Mouse (Mus musculus) layer of hippocampus, adult 11-12 months (tissue): ENCODE data around the gene Psmb10.
"Not testable (repeated sequence)": the region's sequence is repeated elsewhere in the genome, so short reads cannot be mapped to it uniquely, and the experiment has no call there.

ENCODE experiments used
- DNase-seq: peaks from one replicate; pipeline ENCODE4 v3.0.0; 2022; ENCODE audit warnings: low spot score

Gene Psmb10

DNA sequence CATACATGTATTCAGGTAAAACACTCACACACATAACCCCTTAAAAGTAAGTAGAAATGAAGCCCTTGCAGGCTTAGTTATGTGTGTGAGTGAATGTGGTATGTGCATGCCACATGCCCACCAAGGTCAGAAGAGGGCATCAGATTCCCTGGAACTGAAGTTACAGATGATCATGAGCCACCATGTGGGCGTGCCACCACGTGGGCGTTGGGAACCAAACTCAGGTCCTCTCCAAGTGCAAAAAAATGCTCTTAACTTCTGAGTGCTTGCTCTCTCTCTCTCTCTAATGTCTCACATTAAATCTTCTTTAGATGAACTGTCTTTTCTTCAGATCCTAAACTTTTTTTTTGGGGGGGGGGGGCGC is at the start of gene Psmb10:
Psmb10 (minus strand) TSS at position 139 of the 364 bp plus-strand sequence.
- DNase-seq, result no peak

DNA sequence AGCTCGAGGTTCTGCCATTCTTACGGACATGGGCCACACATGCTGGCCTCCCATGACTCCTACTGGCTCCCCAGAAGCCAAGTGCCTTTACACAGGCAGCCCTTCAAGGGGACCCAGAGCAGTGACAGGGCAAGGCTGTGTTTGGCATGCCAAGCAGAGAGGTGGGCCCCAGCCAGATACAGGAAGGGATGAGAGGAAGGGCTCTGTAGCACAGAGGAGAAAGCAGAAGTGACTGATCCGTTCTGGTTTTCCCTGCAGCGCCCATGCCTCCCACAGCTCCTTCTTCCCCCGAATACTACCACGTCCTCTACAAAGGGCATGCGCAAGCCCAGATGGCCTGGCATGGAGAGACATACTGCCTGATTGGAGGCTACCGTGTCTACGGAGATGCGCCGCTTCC is 45.2 kb upstream of the Psmb10 start:
- not testable (repeated sequence) for DNase-seq

DNA sequence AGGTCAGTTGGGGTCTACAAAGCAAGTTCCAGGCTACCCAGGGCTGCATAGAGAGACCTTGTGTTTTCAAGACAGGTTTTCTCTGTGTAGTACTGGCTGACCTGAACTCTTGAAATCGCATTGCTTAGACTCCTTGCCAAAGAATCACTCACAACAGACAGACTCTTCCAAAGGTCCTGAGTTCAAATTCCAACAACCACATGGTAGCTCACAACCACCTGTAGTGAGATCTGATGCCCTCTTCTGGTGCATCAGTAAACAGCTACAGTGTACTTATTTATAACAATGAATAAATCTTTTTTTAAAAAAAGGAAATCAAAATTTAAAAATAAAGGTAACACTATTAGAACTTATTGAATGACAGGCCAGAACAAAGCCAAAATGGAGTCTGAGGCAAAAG is 42.9 kb upstream of the Psmb10 start:
- no peak for DNase-seq

DNA sequence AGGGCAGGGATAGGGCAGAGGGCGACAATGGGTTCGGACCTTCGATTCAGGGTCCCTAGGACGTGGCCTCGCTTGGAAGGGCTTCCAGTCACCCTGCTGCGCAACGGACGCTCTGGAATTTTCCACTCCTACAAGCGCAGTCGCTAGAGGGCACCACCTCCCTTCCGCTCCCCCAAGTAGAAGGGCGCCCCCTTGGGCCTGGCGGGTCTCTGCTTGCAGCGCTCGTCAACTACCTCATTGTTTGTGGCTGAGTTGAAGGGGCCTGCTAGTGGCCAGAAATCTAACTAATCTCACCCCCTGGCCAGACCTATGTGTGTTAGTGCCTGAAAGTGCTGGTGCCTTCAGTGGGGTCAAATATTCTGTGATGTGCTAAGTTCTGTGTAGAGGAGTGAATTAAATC is 41.1 kb upstream of the Psmb10 start, which contains the start of gene Dpep3:
Dpep3 (minus strand) TSS at position 105 of the 400 bp plus-strand sequence.
- DNase-seq, result no peak

DNA sequence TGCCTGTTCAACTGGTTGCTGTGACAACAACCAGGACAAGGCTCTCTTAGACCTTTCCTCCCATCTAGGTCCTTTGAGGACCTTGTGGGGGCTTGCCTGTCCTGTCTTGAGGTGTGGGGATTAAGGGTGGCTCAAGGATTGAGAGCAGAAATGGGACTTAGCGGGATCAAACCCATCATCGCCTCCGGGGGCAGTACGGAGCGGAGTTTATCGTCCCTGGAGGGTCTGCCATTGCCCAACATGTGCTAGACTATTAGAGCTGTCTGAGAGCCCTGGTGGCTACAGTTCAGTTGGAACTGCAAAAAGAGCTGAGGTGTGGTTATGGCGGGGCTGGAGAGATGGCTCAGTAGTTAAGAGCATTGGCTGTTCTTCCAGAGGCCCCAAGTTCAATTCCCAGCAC is 37.1 kb upstream of the Psmb10 start:
- no peak for DNase-seq

DNA sequence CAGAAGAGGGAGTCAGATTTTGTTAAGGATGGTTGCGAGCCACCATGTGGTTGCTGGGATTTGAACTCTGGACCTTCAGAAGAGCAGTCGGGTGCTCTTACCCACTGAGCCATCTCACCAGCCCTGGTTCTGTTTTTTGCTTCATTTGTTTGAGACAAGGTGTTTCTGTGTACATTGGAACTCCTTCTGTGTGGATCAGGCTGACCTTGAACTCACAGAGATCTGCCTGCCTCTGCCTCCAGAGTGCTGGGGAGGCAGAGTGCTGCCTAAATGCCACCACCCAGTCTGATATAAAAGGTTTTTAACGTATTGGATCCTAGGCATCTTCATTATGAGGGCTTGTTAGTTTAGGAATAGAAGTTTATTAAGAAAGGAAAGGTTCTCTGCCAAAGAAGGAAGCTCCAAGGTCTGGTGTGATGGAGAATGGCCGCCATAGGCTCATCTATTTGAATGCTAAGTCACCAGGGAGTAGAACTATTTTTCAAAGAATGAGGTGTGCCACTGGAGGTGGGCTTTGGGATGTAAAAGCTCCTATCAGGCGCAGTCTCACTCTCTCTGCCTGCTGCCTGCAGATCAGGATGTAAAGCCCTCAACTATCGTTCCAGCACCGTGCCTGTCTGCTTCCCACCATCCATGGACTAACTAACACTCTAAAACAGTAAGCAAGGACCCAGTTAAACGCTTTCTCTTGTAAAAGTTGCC is 32.9 kb upstream of the Psmb10 start:
- no peak for DNase-seq

DNA sequence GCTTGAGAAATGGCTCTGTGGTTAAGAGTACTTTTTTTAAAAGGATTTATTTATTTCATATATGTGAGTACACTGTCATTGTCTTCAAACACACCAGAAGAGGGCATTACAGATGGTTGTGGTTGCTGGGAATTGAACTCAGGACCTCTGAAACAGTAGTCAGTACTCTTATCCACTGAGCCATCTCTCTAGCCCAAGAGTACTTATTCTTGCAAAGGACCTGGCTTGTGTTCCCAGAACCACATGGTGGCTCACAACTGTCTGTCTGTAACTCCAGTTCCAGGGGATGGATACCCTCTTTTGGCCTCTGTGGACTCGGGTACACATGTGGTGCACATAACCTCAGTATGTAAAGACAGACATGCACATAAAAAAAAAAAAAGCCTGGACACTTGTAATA is 31.1 kb upstream of the Psmb10 start:
- DNase-seq, result no peak

DNA sequence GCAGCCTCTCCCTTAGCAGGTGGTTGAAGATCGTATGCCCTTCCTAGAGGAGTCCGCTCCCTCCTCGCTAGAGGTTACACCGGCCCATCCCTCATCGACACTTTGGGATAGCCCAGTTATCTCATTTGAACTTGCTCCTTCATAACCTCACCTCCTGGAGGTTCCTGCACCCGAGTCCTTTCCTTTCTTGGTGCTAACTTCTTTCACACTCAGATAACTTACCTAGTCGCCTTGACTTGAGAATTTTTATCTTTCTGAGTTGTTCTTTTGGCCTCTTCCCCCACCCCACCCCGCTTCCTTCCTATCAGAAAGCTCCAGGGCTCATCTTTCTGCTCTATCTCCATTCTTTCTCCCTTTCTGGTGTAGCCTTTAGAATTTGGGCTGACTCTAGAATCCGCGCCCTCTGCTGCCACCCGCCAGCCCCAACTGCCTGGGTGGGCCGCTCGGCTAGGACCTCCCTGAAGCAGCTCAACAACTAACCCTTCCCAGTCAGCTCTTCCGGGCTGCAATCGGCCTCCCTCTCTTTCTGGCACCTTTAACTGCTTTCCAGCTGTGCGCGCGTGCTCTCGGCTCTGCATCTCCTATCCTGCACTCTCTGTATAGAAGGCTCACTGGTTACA is 28.6 kb upstream of the Psmb10 start:
- DNase-seq, result no peak

DNA sequence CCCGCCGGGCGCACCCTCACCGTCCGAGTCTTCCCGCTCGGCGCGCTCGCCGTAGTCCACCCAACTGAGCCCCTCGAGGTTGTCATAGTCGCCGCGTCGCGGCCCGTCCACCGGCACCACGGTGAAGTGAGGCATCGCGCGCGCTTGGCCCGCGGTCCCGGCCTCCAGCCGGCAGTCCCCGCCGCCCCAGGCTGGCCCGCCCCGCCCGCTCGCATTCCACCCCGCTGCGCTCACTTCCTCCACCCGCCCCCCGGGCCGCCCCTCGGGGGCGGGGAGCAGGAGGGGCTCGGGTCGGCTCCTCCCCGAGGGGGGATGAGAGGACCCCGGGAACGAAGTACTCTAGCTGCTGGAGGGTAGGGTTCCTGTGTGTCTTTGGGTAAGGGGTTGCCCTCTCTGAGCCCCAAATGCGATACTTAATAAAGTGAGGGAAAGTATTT is 27.7 kb upstream of the Psmb10 start, which contains the start of gene Slc12a4:
Slc12a4 (minus strand) TSS at position 193 of the 437 bp plus-strand sequence.
- no peak for DNase-seq

DNA sequence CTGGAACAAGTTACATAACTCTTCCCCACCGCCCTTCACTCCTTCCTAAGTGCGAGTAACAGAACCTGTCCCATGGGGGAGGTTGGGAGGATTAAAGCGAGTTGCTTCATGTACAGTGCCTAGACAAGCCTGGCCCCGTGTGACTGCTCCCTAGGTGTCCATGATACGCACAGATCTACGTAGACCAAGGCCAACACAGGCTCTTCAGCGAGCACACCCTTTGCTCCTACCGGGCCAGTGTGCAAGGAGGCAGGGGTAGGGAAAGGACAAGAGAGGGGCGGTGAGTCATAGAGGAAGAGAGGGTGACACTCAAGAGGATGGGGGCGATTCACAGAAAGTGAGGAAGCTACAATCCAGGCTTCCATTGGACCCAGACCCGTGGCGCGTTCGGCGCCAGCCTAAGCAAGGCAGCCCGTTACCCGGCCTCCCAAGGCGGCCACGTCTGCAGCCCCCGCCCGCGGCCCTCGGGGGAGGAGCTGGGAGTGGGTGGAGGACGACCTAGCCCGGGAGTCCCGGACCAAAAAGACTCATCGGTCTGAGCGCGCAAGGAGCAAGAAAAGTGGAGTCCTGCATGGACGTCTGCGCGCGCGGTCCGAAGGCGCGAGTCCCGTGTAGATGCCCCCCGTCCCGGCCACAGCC is 27.1 kb upstream of the Psmb10 start:
- no peak for DNase-seq

DNA sequence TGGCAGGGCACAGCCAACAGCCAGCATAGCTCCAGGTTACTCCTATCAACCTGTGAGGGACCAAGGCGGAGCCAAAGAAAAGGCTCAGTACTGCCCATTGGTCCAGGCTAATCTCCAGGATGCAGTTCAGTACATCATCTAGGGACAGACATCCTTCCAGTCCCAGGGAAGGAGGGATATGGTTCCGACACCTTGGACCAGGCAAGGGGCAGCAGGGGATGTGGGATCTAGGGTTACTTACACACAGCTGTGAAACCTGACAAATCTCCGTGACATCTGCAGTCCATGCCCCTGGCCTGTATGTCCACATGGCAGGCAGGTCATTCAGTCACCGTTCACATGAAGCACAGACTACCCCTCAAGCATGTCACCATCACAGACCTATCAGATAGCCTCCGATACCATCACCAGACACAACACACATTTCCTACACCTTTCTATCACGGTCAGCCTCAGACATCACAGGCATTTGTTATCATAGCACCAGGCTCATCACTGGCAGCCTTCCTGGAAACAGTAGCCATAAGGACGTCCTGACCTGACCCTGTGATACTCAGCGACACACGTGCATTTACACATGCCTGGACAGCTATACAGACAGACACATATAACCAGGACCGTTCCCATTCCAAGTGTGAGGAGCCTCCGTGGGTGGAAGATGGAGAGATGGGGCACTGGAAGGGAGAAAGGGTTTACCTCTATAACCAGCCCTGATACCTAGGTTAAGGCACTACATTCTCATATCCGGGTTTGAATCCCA is 26.4 kb upstream of the Psmb10 start:
- no peak for DNase-seq

DNA sequence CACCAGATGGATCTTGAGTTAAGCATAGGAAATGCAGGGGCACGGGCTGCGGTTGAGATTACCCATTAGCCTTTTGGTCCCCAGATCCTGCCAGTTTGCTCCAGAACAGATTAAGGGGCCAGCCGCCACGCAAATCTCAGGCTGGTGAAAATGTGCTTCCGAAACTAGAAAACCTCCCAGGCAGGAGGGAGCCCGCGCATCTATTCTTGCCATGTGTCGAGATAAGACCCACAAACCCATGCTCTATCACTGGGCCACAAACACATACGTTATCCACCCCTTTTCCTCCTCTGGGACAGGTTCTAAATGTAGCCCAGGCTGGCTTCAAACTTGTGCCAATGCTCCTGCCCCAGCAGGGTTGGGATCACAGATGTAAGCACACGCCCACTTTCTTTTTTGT is 23.3 kb upstream of the Psmb10 start:
- no peak for DNase-seq

DNA sequence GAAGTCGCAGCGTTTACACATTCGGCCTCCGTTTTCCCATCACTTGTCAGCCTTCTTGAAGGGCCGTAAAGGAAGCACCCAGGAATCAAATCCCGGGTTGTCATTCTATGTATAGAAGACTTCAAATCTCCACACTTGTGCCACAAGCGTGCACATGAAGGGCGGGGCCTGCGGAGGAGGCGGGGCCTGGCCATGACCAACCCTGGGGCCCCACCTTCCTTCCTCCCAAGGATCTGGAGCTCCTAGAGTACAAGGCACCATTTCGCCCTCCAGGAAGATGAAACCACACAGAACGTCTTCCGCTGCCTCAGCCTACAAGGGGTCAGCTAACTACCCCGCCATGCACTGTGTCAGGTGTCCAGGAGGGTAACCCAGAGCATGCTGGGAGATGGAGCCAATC is 22.9 kb upstream of the Psmb10 start:
- DNase-seq, result no peak

DNA sequence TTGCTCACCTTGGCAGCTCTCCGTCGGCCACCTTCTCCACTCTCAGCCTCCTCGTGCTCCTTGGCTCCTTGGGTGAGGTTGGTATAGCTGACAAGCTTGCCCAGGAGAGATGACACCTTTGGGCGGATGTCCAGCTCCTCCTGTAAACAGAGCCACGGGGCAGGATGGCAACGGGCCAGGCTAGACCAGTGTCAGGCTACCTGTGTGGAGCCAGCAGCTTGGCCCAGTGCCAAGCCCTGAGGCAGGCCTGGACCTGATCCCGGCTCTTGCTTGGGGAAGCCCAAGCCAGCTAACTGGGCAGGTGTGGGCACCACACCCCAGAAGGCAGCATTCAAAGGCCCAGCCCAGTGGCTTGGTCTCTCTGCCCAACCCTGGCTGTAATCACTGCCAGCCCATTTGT is 21.1 kb upstream of the Psmb10 start:
- no peak for DNase-seq

DNA sequence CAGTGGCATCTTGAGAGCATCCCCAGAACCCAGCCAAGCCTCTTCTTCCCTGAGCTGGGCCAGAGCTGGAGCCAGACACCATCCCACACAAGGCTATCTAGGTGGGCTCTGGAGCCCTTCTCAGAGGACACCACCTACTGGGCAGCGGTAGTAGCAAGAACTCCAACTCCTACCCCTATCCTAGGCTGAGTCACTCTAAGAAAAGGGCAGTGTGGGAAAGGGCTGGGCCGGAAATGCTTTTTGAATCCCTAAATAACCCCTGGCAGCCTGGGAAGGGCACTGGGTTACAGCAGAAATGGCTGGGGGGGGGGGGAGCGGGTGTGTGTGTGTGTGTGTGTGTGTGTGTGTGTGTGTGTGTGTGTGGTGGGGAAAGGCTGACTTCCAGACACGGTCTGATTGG is 19.6 kb upstream of the Psmb10 start:
- no peak for DNase-seq

DNA sequence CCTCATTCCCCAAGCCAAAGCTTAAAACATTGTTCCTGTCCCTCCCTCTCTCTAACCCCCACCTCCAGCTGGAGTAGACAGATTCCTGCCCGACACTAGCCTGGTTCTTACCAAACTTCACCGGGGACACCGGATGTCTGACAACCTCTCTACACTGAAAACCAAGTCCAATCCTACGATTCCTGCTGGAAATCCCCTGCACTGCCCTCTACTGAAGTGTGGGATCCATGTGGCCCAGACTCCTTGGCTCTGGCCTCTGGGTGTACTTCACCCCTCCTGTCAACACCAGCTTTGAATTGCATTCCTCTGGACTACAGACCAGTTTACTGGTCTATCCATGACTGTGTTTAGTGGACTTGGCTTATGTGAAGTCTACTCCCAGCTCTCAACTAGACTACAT is 18.3 kb upstream of the Psmb10 start:
- DNase-seq, result no peak

DNA sequence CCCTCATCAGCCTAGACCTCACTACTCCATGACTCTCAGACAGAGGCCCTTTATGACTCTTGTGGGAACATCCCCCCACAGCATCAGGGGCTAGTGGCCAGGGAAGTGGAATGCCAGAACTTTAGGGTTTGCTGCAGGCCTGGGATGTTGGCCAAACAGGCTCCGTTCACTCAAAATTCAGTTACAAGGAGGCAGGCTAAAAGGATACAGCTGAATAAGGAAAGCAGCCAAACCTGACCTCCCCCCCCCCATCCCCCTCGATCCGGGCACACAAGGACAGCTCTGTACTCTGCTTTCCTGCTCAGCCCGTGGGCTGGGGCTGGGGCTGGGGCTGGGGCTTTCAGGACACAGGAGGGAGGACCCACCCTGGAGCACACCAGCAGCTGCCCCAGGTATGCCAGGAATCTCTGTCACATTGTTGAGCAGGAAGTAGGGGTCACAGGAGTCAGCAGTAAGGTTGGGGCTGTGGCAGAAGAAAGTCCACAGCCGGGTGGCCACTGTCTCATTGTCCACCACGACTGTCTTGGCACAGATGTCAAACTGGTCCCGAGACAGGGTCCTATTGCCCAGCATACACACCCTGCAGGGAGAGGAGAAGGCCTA is 12.9 kb upstream of the Psmb10 start:
- DNase-seq, result peak; percentile 62

DNA sequence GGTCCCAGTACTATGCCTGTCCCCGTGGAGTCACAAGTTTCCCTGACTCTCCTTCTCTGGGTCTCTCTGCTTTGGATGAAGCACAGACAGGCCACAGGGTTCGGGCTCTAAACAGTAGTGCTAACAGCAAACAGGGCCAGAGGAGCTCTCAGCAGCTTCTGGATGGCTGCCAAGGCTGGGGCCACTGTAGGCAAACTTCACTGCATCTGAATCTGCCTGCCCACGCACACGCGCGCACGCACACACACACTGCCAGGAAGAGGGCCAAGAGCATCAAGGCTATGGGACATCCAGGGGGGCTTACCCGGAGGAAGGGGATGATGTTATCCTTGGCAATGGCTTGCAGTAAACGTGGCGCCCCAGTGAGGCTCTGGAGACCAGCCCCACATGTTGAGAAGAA is 11.1 kb upstream of the Psmb10 start:
- peak; percentile 54 for DNase-seq

DNA sequence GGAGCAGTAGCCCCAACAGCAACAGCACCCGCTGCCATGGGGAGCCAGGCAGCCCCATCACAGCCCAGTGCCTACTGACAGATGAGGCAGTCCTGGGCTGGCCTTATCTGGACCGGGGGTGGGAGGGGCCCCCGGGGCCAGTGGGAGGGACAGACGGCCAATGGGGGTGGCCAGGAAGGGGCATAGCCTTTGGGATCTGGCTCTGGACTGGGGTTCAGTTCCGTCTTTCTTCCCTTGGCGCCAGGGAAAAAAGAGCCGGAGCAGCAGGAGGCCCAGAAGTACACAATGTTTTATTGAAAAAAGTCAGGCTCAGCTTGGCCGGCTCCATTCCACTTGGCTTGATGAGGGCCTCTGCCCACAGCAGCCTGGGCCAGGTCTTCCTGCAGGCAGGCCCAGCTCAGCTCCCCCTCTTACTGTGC is 5.1 kb upstream of the Psmb10 start, which contains the start of gene Lcat:
Lcat (minus strand) TSS at position 62 of the 419 bp plus-strand sequence.
- DNase-seq, result peak; percentile 53

DNA sequence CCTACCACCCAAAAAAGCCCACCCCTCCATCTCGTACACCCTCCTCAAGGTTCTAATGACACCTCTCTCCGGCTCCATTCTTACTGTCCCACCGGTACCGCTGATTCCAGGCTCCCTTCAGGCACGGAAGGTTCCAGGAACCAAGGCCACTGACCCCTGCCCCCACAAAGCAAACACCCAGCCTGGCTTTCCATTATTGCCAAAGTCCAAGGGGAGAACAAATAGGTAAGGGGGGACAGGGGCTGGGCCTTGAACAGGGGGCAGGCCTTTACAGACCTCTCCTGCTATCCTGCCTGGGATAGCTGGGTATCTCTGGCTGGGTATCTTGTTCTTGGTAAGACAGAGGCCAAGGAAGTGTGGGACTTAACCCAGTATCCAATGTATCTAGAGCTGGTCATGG is 4.3 kb upstream of the Psmb10 start:
- DNase-seq, result no peak

DNA sequence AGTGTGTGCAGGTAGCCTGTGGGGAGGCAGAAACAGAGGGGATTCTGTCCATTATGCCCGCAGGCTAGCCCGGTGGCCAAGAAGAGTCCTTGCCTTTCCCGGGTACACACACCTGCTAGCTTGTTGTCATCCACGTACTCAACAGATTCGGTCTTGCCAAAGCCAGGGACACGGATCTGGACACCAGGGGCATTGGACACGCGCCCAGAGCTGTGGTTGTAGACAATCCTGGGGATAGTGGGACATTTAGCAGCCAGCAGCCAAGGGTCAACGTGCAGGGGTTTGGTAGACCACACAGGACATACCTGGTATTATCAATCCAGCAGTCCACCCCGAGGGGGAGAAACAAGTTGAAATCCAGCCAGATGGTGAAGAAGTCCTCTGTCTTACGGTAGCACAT is 3.8 kb upstream of the Psmb10 start:
- DNase-seq, result no peak
